Mouse (Mus musculus) testis, adult 2 months (tissue): ENCODE measurements around the gene Serpinb6b. TPM values are rescaled to one million over a fixed set of nuclear protein-coding genes. Genes with fewer than 3 reads are reported as not detected.
A peak's percentile ranks its signal among the peaks of the same experiment; 100 is the strongest.

ENCODE experiments used
- H3K27ac ChIP-seq: fragments of 200-500 bp; 2 replicates; pipeline ENCODE4 v1.5.1; 2012; ENCODE audit warnings: low read depth, low read length; ENCODE audit not compliant: control insufficient read depth, insufficient read depth
- H3K27me3 ChIP-seq: fragments of 200-500 bp; 2 replicates; pipeline ENCODE4 v1.6.1; 2012; ENCODE audit warnings: mild to moderate bottlenecking, low read length, moderate library complexity; ENCODE audit not compliant: control insufficient read depth, insufficient read depth
- H3K36me3 ChIP-seq: fragments of 200-500 bp; 2 replicates; pipeline ENCODE4 v1.6.1; 2012; ENCODE audit warnings: mild to moderate bottlenecking, low read length; ENCODE audit not compliant: control insufficient read depth, insufficient read depth
- H3K4me1 ChIP-seq: fragments of 200-500 bp; 2 replicates; pipeline ENCODE4 v1.6.1; 2012; ENCODE audit warnings: low read length; ENCODE audit not compliant: control insufficient read depth, insufficient read depth
- H3K4me3 ChIP-seq: fragments of 200-500 bp; 2 replicates; pipeline ENCODE4 v1.5.1; 2012; ENCODE audit warnings: low read depth, mild to moderate bottlenecking, low read length, moderate library complexity, mixed read lengths; ENCODE audit not compliant: control insufficient read depth
- CTCF ChIP-seq: fragments of 200-500 bp; IDR thresholded peaks from 2 replicates; pipeline ENCODE4 v1.5.1; 2012; ENCODE audit warnings: low read depth, mild to moderate bottlenecking, inconsistent platforms, low read length, moderate library complexity; ENCODE audit not compliant: control insufficient read depth, insufficient read depth, insufficient replicate concordance
- POLR2A ChIP-seq: fragments of 200-500 bp; IDR thresholded peaks from 2 replicates; pipeline ENCODE4 v1.6.1; 2012; ENCODE audit warnings: low read depth, mild to moderate bottlenecking, inconsistent platforms, low read length, moderate library complexity; ENCODE audit not compliant: control insufficient read depth
- polyA plus RNA-seq: library from polyadenylated mRNA; depleted of rRNA; stranded (reverse); fragments of >200 nt; gene quantifications from 2 replicates; pipeline ENCODE4 v1.2.3, GENCODE M21; 2012

Serpinb6b gene
- polyA plus RNA-seq, 1 experiment = 0.83 TPM

GRCm38 (mm10) chr13:33004414-33005105, 39.6 kb downstream of the Serpinb6b start:
- no peaks in the 10 kb centered on the region for H3K4me1 ChIP-seq
- H3K4me3 ChIP-seq = peak overlapping the region; percentile 57
- H3K36me3 ChIP-seq = no peaks in the 10 kb centered on the region
- H3K27me3 ChIP-seq = no peaks in the 10 kb centered on the region
- H3K27ac ChIP-seq = peak overlapping the region; percentile 74
- TF ChIP-seq CTCF (peak; percentile 61), POLR2A (0 out of 2 replicates have a peak, but pooled peaks have one; percentile 36)

GRCm38 (mm10) chr13:33005501-33006075, 40.6 kb downstream of the Serpinb6b start:
- Histone ChIP-seq H3K27ac (no peak overlapping the region), H3K27me3 (no peaks in the 10 kb centered on the region), H3K36me3 (no peaks in the 10 kb centered on the region), H3K4me1 (no peaks in the 10 kb centered on the region), H3K4me3 (no peak overlapping the region)
- TF ChIP-seq CTCF (no peak), POLR2A (no peak)

- Histone ChIP-seq H3K27me3 (no peaks in the 10 kb centered on the region), H3K36me3 (no peaks in the 10 kb centered on the region), H3K4me3 (no peak overlapping the region), H3K27ac (no peak overlapping the region), H3K4me1 (no peaks in the 10 kb centered on the region)
- TF ChIP-seq POLR2A (no peak), CTCF (no peak)
These were observed 41.5 kb downstream of the Serpinb6b start for GRCm38 (mm10) chr13:33006555-33006954.

- Histone ChIP-seq H3K4me1 (no peaks in the 10 kb centered on the region), H3K27ac (no peak overlapping the region), H3K36me3 (no peaks in the 10 kb centered on the region), H3K4me3 (no peak overlapping the region), H3K27me3 (no peaks in the 10 kb centered on the region)
- TF ChIP-seq CTCF (no peak), POLR2A (no peak)
These were observed 47.4 kb downstream of the Serpinb6b start for GRCm38 (mm10) chr13:33012395-33012794.

- no peak for TF ChIP-seq CTCF
- TF ChIP-seq POLR2A = no peak
- Histone ChIP-seq H3K4me1 (no peaks in the 10 kb centered on the region), H3K27me3 (no peaks in the 10 kb centered on the region), H3K4me3 (no peak overlapping the region), H3K27ac (no peak overlapping the region), H3K36me3 (no peaks in the 10 kb centered on the region)
These were observed 48.3 kb downstream of the Serpinb6b start for GRCm38 (mm10) chr13:33013271-33013670.

GRCm38 (mm10) chr13:33022371-33022770, 57.4 kb downstream of the Serpinb6b start:
- TF ChIP-seq POLR2A (no peak), CTCF (no peak)
- no peaks in the 10 kb centered on the region for H3K4me1 ChIP-seq
- no peak overlapping the region for H3K4me3 ChIP-seq

GRCm38 (mm10) chr13:33026427-33027057, 61.5 kb downstream of the Serpinb6b start:
- TF ChIP-seq CTCF = no peak
- TF ChIP-seq POLR2A = no peak
- no peak overlapping the region for H3K4me3 ChIP-seq
- H3K27me3 ChIP-seq = no peaks in the 10 kb centered on the region
- no peaks in the 10 kb centered on the region for H3K36me3 ChIP-seq
- H3K4me1 ChIP-seq = no peaks in the 10 kb centered on the region
- no peak overlapping the region for H3K27ac ChIP-seq

More at GRCm38 (mm10) chr13:33022371-33022770, 57.4 kb downstream of the Serpinb6b start:
- no peak overlapping the region for H3K27ac ChIP-seq
- no peaks in the 10 kb centered on the region for H3K27me3 ChIP-seq
- H3K36me3 ChIP-seq = no peaks in the 10 kb centered on the region
